Mouse (Mus musculus): Measurements from ENCODE around the gene Lin7b. TPM values are rescaled to one million over a fixed set of nuclear protein-coding genes. Genes with fewer than 3 reads are reported as not detected.

The Lin7b gene
- polyA plus RNA-seq, 1 experiment from 2014 or later: 1.9 TPM

DNA sequence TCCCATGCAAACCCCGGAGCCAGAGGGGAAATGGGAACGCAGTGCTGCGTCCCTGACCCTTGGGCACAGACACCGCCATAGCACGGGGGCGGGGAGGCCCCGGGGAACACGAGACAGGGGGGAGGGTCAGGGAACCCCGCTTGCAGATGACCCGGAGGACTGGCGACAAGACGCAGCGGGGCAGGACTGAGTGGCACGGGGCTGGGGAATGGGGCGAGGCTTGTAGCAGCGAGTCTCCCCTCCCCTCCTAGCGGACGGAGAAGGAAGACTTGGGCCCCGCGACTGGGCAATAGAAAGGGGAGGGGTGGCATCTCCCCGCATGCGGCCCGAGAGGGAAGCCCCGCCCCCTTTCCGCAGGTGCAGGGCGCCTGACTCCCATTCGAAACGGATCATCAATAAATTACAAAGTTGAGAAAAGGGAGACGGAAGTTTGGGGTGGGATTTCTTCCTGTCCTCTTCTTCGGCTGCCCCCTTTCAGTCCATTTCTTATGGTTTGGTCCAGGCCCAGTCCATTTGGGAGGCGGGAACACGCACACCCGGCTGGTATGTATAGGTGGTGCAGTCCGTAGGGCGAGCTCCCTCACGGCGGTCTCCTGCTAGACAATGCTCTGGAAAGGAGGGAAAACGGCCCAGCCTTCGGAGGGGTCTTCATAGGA is 30.8 kb downstream of the Lin7b start:
- Histone ChIP-seq H3K4me3 (peak overlapping the region; percentile 52), H3K27ac (peak overlapping the region; percentile 50), H3K9ac (peak overlapping the region; percentile 63), H3K4me1 (peaks cover 41% of the 10 kb centered on the region), H3K9me3 (no peaks in the 10 kb centered on the region), H3K36me3 (no peaks in the 10 kb centered on the region), H3K27me3 (no peaks in the 10 kb centered on the region; the same call in 1 of the 2 replicates), H3K4me2 (replicated peaks) (peak overlapping the region; percentile 93)
- ATAC-seq (ENCODE audit: insufficient number of reproducible peaks, insufficient read depth, low FRiP score, low TSS enrichment): peak; percentile 74
- WGBS: under 1% methylated on average over 38 of the region's 39 CpGs

DNA sequence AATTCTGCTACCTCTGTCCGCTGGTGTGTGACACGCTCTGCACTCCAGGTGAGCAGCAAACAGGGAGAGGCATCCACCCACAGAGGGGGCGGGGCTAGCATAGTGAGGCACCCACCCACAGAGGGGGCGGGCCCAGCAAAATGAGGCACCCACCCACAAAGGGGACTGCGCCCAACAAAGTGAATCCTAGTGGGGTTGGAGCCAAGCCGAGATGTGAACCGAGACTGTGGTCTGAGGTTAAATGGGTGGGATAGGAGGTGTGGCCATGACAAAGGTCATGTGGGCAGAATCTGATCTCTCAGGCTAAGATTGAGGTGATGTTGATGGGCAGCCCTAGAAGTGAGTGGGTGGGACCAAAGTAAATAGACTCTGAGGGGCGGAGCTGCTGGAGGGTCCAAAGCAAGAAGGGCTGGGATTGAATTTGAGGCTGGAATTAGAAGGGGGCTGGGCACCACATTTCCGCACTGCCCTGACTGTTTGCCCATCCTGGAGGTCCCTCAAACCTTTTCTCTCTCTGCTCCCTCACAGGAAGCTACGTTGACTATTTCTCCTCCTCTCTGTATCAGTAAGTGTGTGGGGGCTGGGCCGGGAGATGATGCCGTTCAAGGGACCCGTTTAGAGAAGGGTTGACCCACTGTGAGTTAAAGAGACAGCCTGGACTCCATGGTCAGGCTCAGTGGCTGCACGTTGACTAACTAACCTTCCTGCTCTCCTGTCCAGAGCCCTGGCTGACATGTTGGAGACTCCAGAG is 32.0 kb downstream of the Lin7b start:
- no peaks in the 10 kb centered on the region for H3K9me3 ChIP-seq
- H3K36me3 ChIP-seq: no peaks in the 10 kb centered on the region
- peak overlapping the region; percentile 52 for H3K4me3 ChIP-seq
- peak overlapping the region; percentile 37; the same call in 1 of the 2 replicates for H3K27ac ChIP-seq
- peaks cover 46% of the 10 kb centered on the region for H3K4me1 ChIP-seq
- 0 out of 2 replicates have a peak, but pooled peaks have one; percentile 10 for ATAC-seq (ENCODE audit: insufficient number of reproducible peaks, insufficient read depth, low FRiP score, low TSS enrichment)
- WGBS: 3% methylated on average over 14 of the region's 14 CpGs
- H3K4me2 ChIP-seq (replicated peaks): peak overlapping the region; percentile 93
- H3K9ac ChIP-seq: peak overlapping the region; percentile 63
- no peaks in the 10 kb centered on the region for H3K27me3 ChIP-seq

DNA sequence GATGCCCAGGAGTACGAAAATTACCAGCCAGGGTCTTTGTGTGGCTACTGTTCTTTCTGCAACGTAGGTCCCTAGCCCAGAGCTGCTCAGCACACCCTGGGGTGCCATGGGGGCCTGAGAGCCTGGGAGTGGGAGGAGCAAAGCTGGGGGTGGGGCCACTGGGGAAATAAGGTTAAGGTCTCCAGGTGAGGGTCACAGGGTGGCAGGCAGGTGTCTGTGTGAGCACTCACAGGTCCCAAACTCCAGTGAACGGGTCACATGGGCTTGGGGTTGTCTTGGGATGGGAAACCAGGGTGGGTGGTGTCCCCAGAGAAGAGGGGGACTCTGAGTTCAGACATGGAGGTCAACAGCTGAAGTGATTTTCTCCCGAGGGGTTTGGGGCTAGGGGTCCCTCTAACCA is 32.9 kb downstream of the Lin7b start:
- ATAC-seq (ENCODE audit: insufficient number of reproducible peaks, insufficient read depth, low FRiP score, low TSS enrichment): no peak
- H3K9me3 ChIP-seq: no peaks in the 10 kb centered on the region
- H3K27ac ChIP-seq: peak overlapping the region; percentile 18; the same call in 1 of the 2 replicates
- H3K4me1 ChIP-seq: peaks cover 51% of the 10 kb centered on the region
- WGBS: 15% methylated on average over 4 of the region's 4 CpGs
- no peaks in the 10 kb centered on the region for H3K27me3 ChIP-seq
- H3K9ac ChIP-seq: no peak overlapping the region
- H3K4me3 ChIP-seq: no peak overlapping the region
- H3K36me3 ChIP-seq: no peaks in the 10 kb centered on the region
- H3K4me2 ChIP-seq (replicated peaks): peak overlapping the region; percentile 93; the same call in 1 of the 2 replicates

DNA sequence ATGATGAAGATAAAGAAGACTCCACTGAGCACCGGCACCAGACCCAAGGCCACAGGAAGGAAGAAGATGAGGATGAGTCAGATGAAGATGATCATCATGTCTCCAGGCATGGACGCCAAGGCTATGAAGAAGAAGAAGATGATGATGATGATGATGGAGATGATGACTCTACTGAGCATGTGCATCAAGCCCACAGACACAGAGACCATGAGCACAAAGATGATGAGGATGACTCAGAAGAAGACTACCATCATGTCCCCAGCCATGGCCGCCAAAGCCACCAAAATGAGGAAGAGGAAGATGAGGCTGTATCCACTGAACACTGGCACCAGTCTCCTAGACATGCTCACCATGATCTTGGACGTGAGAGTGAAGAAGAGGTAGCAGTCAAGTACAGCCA is 34.1 kb downstream of the Lin7b start:
- Histone ChIP-seq H3K4me2 (replicated peaks) (no peak overlapping the region), H3K27ac (no peak overlapping the region), H3K27me3 (no peaks in the 10 kb centered on the region), H3K9ac (no peak overlapping the region), H3K36me3 (no peaks in the 10 kb centered on the region), H3K9me3 (no peaks in the 10 kb centered on the region), H3K4me1 (peaks cover 52% of the 10 kb centered on the region), H3K4me3 (no peak overlapping the region)
- WGBS: 91% methylated on average over 4 of the region's 4 CpGs
- no peak for ATAC-seq (ENCODE audit: insufficient number of reproducible peaks, insufficient read depth, low FRiP score, low TSS enrichment)

DNA sequence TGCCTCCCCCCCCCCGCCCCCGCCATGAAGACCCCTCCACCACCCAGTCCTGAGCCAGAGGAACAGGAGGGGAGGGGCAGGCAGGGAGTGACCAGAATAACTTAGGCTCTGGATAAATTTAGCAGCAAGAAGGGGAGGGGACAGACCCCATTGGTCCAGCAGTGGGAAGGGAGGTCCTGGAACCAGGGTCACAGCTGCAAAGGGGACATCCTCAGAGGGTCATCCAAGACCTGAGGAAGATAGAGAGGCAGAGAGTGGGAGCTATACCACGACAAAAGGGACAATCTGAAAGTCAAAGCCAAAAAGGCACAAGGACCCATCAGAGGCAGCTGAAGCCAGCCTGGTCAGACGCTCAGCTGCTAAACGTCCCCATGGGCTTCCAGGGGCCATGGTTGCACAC is 35.3 kb downstream of the Lin7b start, which contains the start of gene Hrc:
Gene Hrc, plus strand, starts transcription at position 235 of the 400 bp plus-strand sequence.
- H3K4me2 ChIP-seq (replicated peaks): peak within 1 kb of the TSS; percentile 78
- no peak for ATAC-seq (ENCODE audit: insufficient number of reproducible peaks, insufficient read depth, low FRiP score, low TSS enrichment)
- H3K27me3 ChIP-seq: no peaks in the 10 kb centered on the region
- H3K4me3 ChIP-seq: peak within 1 kb of the TSS; percentile 51; the same call in 1 of the 2 replicates
- H3K36me3 ChIP-seq: no peaks in the 10 kb centered on the region
- peak within 1 kb of the TSS; percentile 54; the same call in 1 of the 2 replicates for H3K9ac ChIP-seq
- peak within 1 kb of the TSS; percentile 81 for H3K27ac ChIP-seq
- H3K9me3 ChIP-seq: no peaks in the 10 kb centered on the region
- 31% methylated on average over 5 of the region's 5 CpGs for WGBS
- H3K4me1 ChIP-seq: peaks cover 39% of the 10 kb centered on the region

DNA sequence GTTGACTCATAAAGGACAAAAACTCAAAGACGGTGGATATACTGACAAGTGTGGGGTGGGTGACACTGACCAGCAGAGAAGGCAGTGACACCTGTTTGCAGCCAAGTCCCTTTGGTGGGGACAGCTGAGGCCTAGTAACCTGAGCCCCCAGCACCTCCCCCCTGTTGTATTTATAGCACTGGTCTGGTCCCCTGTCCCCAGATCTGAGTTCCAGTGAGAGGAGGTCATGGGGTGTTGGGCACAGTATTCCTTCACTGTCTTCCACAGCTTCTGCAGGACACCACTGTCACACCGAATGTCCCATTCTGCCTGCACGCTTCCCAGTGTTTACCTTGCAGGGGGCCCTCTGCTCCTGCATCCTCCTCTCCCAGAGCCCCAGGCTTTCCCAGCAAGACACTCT is 35.8 kb downstream of the Lin7b start:
- Histone ChIP-seq H3K9ac (0 out of 2 replicates have a peak overlapping the region, but pooled peaks have one; percentile 54), H3K4me3 (no peak overlapping the region), H3K9me3 (no peaks in the 10 kb centered on the region), H3K36me3 (no peaks in the 10 kb centered on the region), H3K4me2 (replicated peaks) (peak overlapping the region; percentile 78; the same call in 1 of the 2 replicates), H3K4me1 (peaks cover 38% of the 10 kb centered on the region), H3K27ac (peak overlapping the region; percentile 18; the same call in 1 of the 2 replicates), H3K27me3 (no peaks in the 10 kb centered on the region)
- WGBS: 24% methylated on average over 3 of the region's 3 CpGs
- no peak for ATAC-seq (ENCODE audit: insufficient number of reproducible peaks, insufficient read depth, low FRiP score, low TSS enrichment)

DNA sequence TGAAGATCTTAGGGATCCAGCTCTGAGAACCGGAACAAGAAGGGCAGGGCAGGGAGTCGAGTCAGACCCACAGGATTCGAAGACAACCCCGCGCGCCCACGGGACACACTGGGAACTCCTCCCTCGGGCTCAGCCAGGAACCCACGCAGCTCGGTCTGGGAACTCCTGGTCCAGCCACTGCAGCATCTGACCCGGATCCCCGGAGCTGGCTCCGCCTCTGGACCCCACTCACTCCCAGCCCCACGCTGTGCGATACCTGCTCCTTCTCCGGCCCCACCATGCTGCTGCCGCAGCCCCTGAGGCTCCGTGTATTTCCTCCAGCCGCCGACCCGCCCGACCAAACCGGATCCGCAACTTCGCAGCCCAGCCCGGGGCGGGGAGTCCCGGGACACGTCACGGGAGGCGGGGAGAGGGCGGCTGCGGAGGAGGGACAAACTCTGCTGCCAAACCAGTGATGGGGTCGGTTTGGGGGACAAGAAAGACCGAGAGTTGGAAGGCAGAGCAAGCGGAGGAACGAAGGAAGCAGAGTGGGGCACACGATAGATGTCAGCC is 36.9 kb downstream of the Lin7b start, which contains the start of gene Trpm4:
Gene Trpm4, minus strand, starts transcription at position 350 of the 552 bp plus-strand sequence.
- Histone ChIP-seq H3K36me3 (no peaks in the 10 kb centered on the region), H3K27ac (peak within 1 kb of the TSS; percentile 81), H3K9ac (peak within 1 kb of the TSS; percentile 54), H3K9me3 (no peaks in the 10 kb centered on the region), H3K4me1 (peaks cover 29% of the 10 kb centered on the region), H3K27me3 (no peaks in the 10 kb centered on the region), H3K4me2 (replicated peaks) (peak within 1 kb of the TSS; percentile 78), H3K4me3 (peak within 1 kb of the TSS; percentile 51)
- peak; percentile 68 for ATAC-seq (ENCODE audit: insufficient number of reproducible peaks, insufficient read depth, low FRiP score, low TSS enrichment)
- 1% methylated on average over 38 of the region's 38 CpGs for WGBS

DNA sequence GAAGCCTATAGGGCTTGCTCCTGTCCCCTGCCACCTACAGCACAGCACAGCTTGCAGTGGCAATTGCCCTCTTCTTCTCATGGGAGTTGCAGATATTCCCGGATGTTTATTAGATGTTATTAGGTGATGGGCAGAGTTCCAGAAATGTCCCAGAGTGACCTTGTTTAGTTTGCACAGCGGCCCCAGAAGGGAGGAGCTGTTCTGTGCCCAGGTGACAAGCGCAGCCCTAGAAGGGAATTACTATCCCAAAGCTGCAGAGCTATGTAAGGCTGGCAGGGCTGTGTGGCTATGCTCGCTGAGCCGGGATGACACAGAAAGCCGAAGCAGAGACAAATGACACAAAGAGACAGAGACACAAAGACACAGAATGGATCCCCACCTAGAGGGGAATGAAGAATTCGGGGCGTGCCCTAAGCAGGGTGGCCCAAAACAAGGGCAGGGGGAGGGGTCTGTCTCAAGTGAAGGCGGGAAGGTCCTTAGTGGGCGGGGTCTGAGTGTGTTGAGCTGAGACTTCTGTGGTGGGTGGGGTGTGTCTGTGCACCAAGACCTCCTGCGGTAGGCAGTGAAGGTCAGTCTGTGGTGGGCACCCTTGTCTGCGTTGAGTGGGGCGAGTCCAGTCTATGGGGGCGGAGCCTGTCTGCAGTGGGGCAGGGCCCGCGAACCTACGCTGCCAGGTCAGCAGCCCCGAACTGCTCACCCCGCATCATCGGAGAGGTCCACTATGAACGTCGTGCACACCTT is 37.5 kb downstream of the Lin7b start:
- H3K9me3 ChIP-seq: no peaks in the 10 kb centered on the region
- H3K36me3 ChIP-seq: no peaks in the 10 kb centered on the region
- peak; percentile 36 for ATAC-seq (ENCODE audit: insufficient number of reproducible peaks, insufficient read depth, low FRiP score, low TSS enrichment)
- peak overlapping the region; percentile 78 for H3K4me2 ChIP-seq (replicated peaks)
- peaks cover 23% of the 10 kb centered on the region for H3K4me1 ChIP-seq
- 4% methylated on average over 22 of the region's 22 CpGs for WGBS
- H3K4me3 ChIP-seq: peak overlapping the region; percentile 51
- H3K27me3 ChIP-seq: no peaks in the 10 kb centered on the region
- H3K9ac ChIP-seq: peak overlapping the region; percentile 54
- H3K27ac ChIP-seq: peak overlapping the region; percentile 81

DNA sequence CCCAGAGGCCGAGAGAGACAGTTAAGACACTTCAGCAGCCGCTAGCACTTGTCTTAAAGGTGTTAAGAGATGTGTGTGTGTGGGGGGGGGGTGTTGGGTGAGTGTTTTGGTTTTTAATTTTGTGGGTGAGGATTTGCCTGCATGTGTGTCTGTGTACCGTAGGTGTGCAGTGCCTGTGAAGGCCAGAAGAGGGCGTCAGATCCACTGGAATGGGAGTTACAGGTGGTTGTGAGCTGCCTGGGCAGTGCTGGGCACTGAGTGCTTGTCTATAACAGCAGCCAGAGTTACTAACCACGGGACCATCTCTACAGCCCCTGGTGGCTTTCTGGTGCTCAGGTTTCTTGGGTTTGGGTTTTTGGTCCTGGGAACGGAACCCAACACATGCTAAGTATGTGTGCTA is 38.9 kb downstream of the Lin7b start:
- peaks cover 21% of the 10 kb centered on the region for H3K4me1 ChIP-seq
- 78% methylated on average over 6 of the region's 6 CpGs for WGBS
- no peak overlapping the region for H3K4me3 ChIP-seq
- H3K9ac ChIP-seq: no peak overlapping the region
- no peaks in the 10 kb centered on the region for H3K9me3 ChIP-seq
- ATAC-seq (ENCODE audit: insufficient number of reproducible peaks, insufficient read depth, low FRiP score, low TSS enrichment): no peak
- H3K4me2 ChIP-seq (replicated peaks): no peak overlapping the region
- H3K27ac ChIP-seq: no peak overlapping the region
- H3K27me3 ChIP-seq: no peaks in the 10 kb centered on the region
- H3K36me3 ChIP-seq: peaks cover 1% of the 10 kb centered on the region; the same call in 1 of the 2 replicates

DNA sequence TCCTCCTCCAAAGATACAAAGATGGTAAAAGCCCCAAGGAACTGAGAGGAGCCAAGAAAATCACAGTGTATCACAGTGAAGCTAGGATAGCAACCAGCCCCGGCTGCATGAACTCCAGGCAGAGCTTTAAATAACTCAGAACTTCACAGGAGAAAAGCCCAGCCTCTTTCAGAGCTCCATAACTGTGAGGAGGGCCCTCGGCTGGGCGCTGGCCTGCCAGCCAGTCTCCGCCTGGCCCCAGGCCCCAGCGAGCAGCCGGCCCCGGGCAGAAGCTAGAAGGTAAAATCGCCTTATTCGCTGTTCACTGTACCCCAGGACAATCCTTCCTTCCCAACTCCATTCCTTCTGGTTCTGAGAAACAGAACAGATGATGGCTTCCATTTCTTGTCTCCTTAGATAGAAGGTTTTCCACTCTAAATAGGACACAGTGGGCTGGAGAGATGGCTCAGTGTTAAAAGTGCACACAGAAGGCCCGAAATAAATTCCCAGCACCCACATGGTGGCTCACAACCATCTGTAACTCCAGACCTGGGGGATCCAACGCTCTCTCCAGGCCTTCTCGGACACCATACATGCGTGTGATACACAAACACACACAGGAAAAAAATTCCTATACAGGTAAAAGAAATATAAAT is 41.4 kb downstream of the Lin7b start:
- H3K9ac ChIP-seq: no peak overlapping the region
- H3K27ac ChIP-seq: no peak overlapping the region
- H3K4me1 ChIP-seq: peaks cover 7% of the 10 kb centered on the region
- no peaks in the 10 kb centered on the region for H3K9me3 ChIP-seq
- peaks cover 16% of the 10 kb centered on the region for H3K36me3 ChIP-seq
- 83% methylated on average over 13 of the region's 13 CpGs for WGBS
- ATAC-seq (ENCODE audit: insufficient number of reproducible peaks, insufficient read depth, low FRiP score, low TSS enrichment): no peak
- H3K27me3 ChIP-seq: no peaks in the 10 kb centered on the region
- no peak overlapping the region for H3K4me2 ChIP-seq (replicated peaks)
- H3K4me3 ChIP-seq: no peak overlapping the region

DNA sequence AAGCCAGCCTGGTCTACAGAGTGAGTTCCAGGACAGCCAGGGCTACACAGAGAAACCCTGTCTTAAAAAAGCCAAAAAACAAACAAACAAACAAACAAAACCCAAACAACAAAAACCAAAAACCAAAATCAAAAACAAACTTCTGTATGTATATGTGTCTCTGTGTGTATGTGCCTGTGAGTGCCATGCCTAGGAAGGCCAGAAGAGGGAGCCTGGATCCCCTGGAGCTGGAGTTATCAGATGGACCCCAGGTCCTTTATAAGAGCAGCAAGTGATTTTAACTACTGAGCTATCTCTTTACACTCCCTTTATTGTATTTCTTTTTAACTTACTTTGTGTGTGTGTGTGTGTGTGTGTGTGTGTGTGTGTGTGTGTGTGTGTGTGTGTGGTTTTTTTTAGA is 44.6 kb downstream of the Lin7b start:
- Histone ChIP-seq H3K4me2 (replicated peaks) (no peak overlapping the region), H3K4me3 (no peak overlapping the region), H3K9me3 (no peaks in the 10 kb centered on the region), H3K27ac (no peak overlapping the region), H3K4me1 (no peaks in the 10 kb centered on the region), H3K9ac (no peak overlapping the region), H3K36me3 (peaks cover 24% of the 10 kb centered on the region), H3K27me3 (no peaks in the 10 kb centered on the region)
- ATAC-seq (ENCODE audit: insufficient number of reproducible peaks, insufficient read depth, low FRiP score, low TSS enrichment): no peak
